10 mouse cellular contexts compared by ENCODE assay signal in genomic region chr4:132841493-132841892, GRCm38 (mm10). TPM values are rescaled to one million over a fixed set of nuclear protein-coding genes. Genes with fewer than 3 reads are reported as not detected.
A peak's percentile ranks its signal among the peaks of the same experiment; 100 is the strongest.
DNase-seq lines count a peak whose midpoint lies in the region; ATAC-seq and TF ChIP-seq lines count a peak whose summit lies in the region.
"Had no signal": no experiment of that assay in that cellular context is flagged by ENCODE, and none has a peak within 500 bp of the region (broad histone marks: within the 10 kb centered on the region; RNA-seq: fewer than 3 reads in every experiment).

No protein-coding gene starts in this region.

- no peak overlapping the region for H3K27ac ChIP-seq in kidney, embryonic 14.5 days (ENCODE audit: low read depth, low read length)
- no peak overlapping the region for H3K27ac ChIP-seq in embryonic facial prominence, embryonic 12.5 days
- no peak overlapping the region for H3K27ac ChIP-seq in intestine, embryonic 15.5 days
- 0 out of 2 replicates have a peak overlapping the region, but pooled peaks have one; percentile 55 for H3K27ac ChIP-seq in midbrain, postnatal 0 days (ENCODE audit: low read depth, low read length)

- no peak for DNase-seq in kidney, postnatal 4 days
- no peak for DNase-seq in midbrain, postnatal 0 days (ENCODE audit: low spot score)
- no peak for DNase-seq in spleen, adult 18-20 months
- no peak for DNase-seq in ovary, postnatal 14 days (ENCODE audit: low spot score)
- DNase-seq: cerebellum, adult 9-10 months; thymus, postnatal 36 days had no signal

- 78% methylated on average over 3 of the region's 3 CpGs for WGBS in kidney, embryonic 14.5 days
- 75% methylated on average over 3 of the region's 3 CpGs for WGBS in embryonic facial prominence, embryonic 12.5 days
- 79% methylated on average over 3 of the region's 3 CpGs for WGBS in intestine, embryonic 15.5 days
- WGBS in midbrain, postnatal 0 days: 78% methylated on average over 3 of the region's 3 CpGs

- H3K4me3 ChIP-seq in kidney, embryonic 14.5 days (ENCODE audit: low read length): peak overlapping the region; percentile 84
- peak overlapping the region; percentile 94 for H3K4me3 ChIP-seq in embryonic facial prominence, embryonic 12.5 days
- H3K4me3 ChIP-seq in intestine, embryonic 15.5 days (replicated peaks): peak overlapping the region; percentile 80
- H3K4me3 ChIP-seq in midbrain, postnatal 0 days (ENCODE audit: low read depth, low read length): peak overlapping the region; percentile 47

- no peak for TF ChIP-seq CTCF in midbrain, postnatal 0 days (IDR thresholded peaks at IDR 0.05)

- H3K4me1 ChIP-seq in kidney, embryonic 14.5 days (ENCODE audit: control insufficient read depth, insufficient read depth, low read length): peaks cover 6% of the 10 kb centered on the region; the same call in 1 of the 2 replicates
- peaks cover 13% of the 10 kb centered on the region for H3K4me1 ChIP-seq in embryonic facial prominence, embryonic 12.5 days
- H3K4me1 ChIP-seq in intestine, embryonic 15.5 days (replicated peaks): peaks cover 5% of the 10 kb centered on the region; the same call in 1 of the 2 replicates
- H3K4me1 ChIP-seq in midbrain, postnatal 0 days (ENCODE audit: insufficient read depth, low read length): 0 out of 2 replicates have a peak, but pooled peaks cover 3% of the 10 kb centered on the region

- peaks cover 40% of the 10 kb centered on the region for H3K36me3 ChIP-seq in kidney, embryonic 14.5 days (ENCODE audit: control insufficient read depth, insufficient read depth, low read length)
- H3K36me3 ChIP-seq in embryonic facial prominence, embryonic 12.5 days: peaks cover 37% of the 10 kb centered on the region
- peaks cover 22% of the 10 kb centered on the region for H3K36me3 ChIP-seq in intestine, embryonic 15.5 days
- peaks cover 21% of the 10 kb centered on the region; the same call in 1 of the 2 replicates for H3K36me3 ChIP-seq in midbrain, postnatal 0 days (ENCODE audit: insufficient read depth, low read length)

- peak overlapping the region; percentile 71 for H3K4me2 ChIP-seq in kidney, embryonic 14.5 days (replicated peaks; ENCODE audit: low read depth, low read length)
- H3K4me2 ChIP-seq in embryonic facial prominence, embryonic 12.5 days (replicated peaks): peak overlapping the region; percentile 71
- peak overlapping the region; percentile 71 for H3K4me2 ChIP-seq in intestine, embryonic 15.5 days (replicated peaks)
- peak overlapping the region; percentile 72 for H3K4me2 ChIP-seq in midbrain, postnatal 0 days (ENCODE audit: low read depth, low read length, poor library complexity, severe bottlenecking)

- ATAC-seq in kidney, embryonic 14.5 days (ENCODE audit: low FRiP score, low TSS enrichment): no peak
- no peak for ATAC-seq in embryonic facial prominence, embryonic 12.5 days (ENCODE audit: insufficient number of reproducible peaks, insufficient read depth, low FRiP score, low TSS enrichment)
- ATAC-seq in intestine, embryonic 15.5 days: no peak
- ATAC-seq in midbrain, postnatal 0 days (ENCODE audit: low FRiP score): no peak
- ATAC-seq in megakaryocyte-erythroid progenitor cell, adult 5-6 weeks (replicated peaks; ENCODE audit: low FRiP score, low TSS enrichment, poor library complexity, severe bottlenecking): no peak

- no peaks in the 10 kb centered on the region for H3K9me3 ChIP-seq in kidney, embryonic 14.5 days (ENCODE audit: control insufficient read depth, low read length)
- H3K9me3 ChIP-seq in embryonic facial prominence, embryonic 12.5 days: no peaks in the 10 kb centered on the region
- no peaks in the 10 kb centered on the region for H3K9me3 ChIP-seq in intestine, embryonic 15.5 days
- no peaks in the 10 kb centered on the region for H3K9me3 ChIP-seq in midbrain, postnatal 0 days (ENCODE audit: low read length)

- peak overlapping the region; percentile 90; the same call in 1 of the 2 replicates for H3K9ac ChIP-seq in kidney, embryonic 14.5 days (ENCODE audit: low read depth, low read length)
- H3K9ac ChIP-seq in embryonic facial prominence, embryonic 12.5 days: peak overlapping the region; percentile 96
- H3K9ac ChIP-seq in intestine, embryonic 15.5 days: peak overlapping the region; percentile 70
- H3K9ac ChIP-seq in midbrain, postnatal 0 days (replicated peaks; ENCODE audit: low read length, poor library complexity, severe bottlenecking): peak overlapping the region; percentile 56; the same call in 1 of the 2 replicates

- no peaks in the 10 kb centered on the region for H3K27me3 ChIP-seq in kidney, embryonic 14.5 days (ENCODE audit: control insufficient read depth, insufficient read depth, low read length)
- no peaks in the 10 kb centered on the region for H3K27me3 ChIP-seq in embryonic facial prominence, embryonic 12.5 days
- H3K27me3 ChIP-seq in intestine, embryonic 15.5 days (replicated peaks): no peaks in the 10 kb centered on the region
- no peaks in the 10 kb centered on the region for H3K27me3 ChIP-seq in midbrain, postnatal 0 days (ENCODE audit: insufficient read depth, low read length)

RNA-seq across cellular contexts. Expression of gene Ppp1r8, which starts 1.5 kb away (rescaled TPM):
- polyA plus RNA-seq in kidney, embryonic 14.5 days (2014; fragmentation: Nextera tagmentation; extraction: Ambion mirVana): 65.3 and 77.2 TPM in 2 replicates
- 58.6 and 63.2 TPM in 2 replicates for polyA plus RNA-seq in embryonic facial prominence, embryonic 12.5 days (2016; fragmentation: Nextera tagmentation; extraction: Ambion mirVana)
- polyA plus RNA-seq in intestine, embryonic 15.5 days (2015; fragmentation: Nextera tagmentation; extraction: Ambion mirVana): 50.4 and 54.1 TPM in 2 replicates
- 55.1 and 59.6 TPM in 2 replicates for total RNA-seq in midbrain, postnatal 0 days (2014; rRNA removed)
- 42.2 and 45.0 TPM in 2 replicates for polyA plus RNA-seq in midbrain, postnatal 0 days (2015; fragmentation: Nextera tagmentation; extraction: Ambion mirVana)
- 67.6 and 68.4 TPM in 2 replicates for total RNA-seq in megakaryocyte-erythroid progenitor cell, adult 5-6 weeks (2014; fragmentation: Nextera tagmentation)
- 75.2 and 88.5 TPM in 2 replicates for total RNA-seq in megakaryocyte-erythroid progenitor cell, adult 5-6 weeks (2017)

RNA-seq across cellular contexts. Expression of gene Stx12, which starts 42.8 kb away (rescaled TPM):
- polyA plus RNA-seq in kidney, embryonic 14.5 days (2014; fragmentation: Nextera tagmentation; extraction: Ambion mirVana): 56.3 and 62.5 TPM in 2 replicates
- polyA plus RNA-seq in embryonic facial prominence, embryonic 12.5 days (2016; fragmentation: Nextera tagmentation; extraction: Ambion mirVana): 69.6 and 71.3 TPM in 2 replicates
- polyA plus RNA-seq in intestine, embryonic 15.5 days (2015; fragmentation: Nextera tagmentation; extraction: Ambion mirVana): 54.2 and 57.7 TPM in 2 replicates
- total RNA-seq in midbrain, postnatal 0 days (2014; rRNA removed): 142 and 153 TPM in 2 replicates
- polyA plus RNA-seq in midbrain, postnatal 0 days (2015; fragmentation: Nextera tagmentation; extraction: Ambion mirVana): 151 and 158 TPM in 2 replicates
- 18.9 and 26.4 TPM in 2 replicates for total RNA-seq in megakaryocyte-erythroid progenitor cell, adult 5-6 weeks (2014; fragmentation: Nextera tagmentation)
- total RNA-seq in megakaryocyte-erythroid progenitor cell, adult 5-6 weeks (2017): 24.7 and 25.4 TPM in 2 replicates

RNA-seq across cellular contexts. Expression of gene Themis2, which starts 45.3 kb away (rescaled TPM):
- polyA plus RNA-seq in kidney, embryonic 14.5 days (2014; fragmentation: Nextera tagmentation; extraction: Ambion mirVana): 0.73 and 1.4 TPM in 2 replicates
- 0.59 and 0.72 TPM in 2 replicates for polyA plus RNA-seq in embryonic facial prominence, embryonic 12.5 days (2016; fragmentation: Nextera tagmentation; extraction: Ambion mirVana)
- polyA plus RNA-seq in intestine, embryonic 15.5 days (2015; fragmentation: Nextera tagmentation; extraction: Ambion mirVana): 1.7 and 2.0 TPM in 2 replicates
- 0.28 and 0.49 TPM in 2 replicates for total RNA-seq in midbrain, postnatal 0 days (2014; rRNA removed)
- polyA plus RNA-seq in midbrain, postnatal 0 days (2015; fragmentation: Nextera tagmentation; extraction: Ambion mirVana): 0.49 and 0.75 TPM in 2 replicates
- total RNA-seq in megakaryocyte-erythroid progenitor cell, adult 5-6 weeks (2014; fragmentation: Nextera tagmentation): 2.0 and 3.9 TPM in 2 replicates
- total RNA-seq in megakaryocyte-erythroid progenitor cell, adult 5-6 weeks (2017): 0.80 and 1.7 TPM in 2 replicates
